Mouse (Mus musculus) kidney, postnatal 14 days (tissue): ENCODE measurements around the gene Bmp2k.
A peak's percentile ranks its signal among the peaks of the same experiment; 100 is the strongest.

ENCODE experiments used
- DNase-seq: peaks from one replicate; pipeline ENCODE4 v3.0.0; 2022; ENCODE audit warnings: mixed read lengths

Bmp2k gene

GRCm38 (mm10) chr5:96973714-96974113 is 23.8 kb upstream of the Bmp2k start:
- DNase-seq: no peak

- DNase-seq: no peak
Observed at GRCm38 (mm10) chr5:96974661-96975060, 22.8 kb upstream of the Bmp2k start.

GRCm38 (mm10) chr5:96975112-96975511 is 22.4 kb upstream of the Bmp2k start:
- DNase-seq: no peak

GRCm38 (mm10) chr5:96976150-96976549 is 21.3 kb upstream of the Bmp2k start:
- DNase-seq: no peak

- DNase-seq: no peak
Observed at GRCm38 (mm10) chr5:96979296-96980007, 18.0 kb upstream of the Bmp2k start.

GRCm38 (mm10) chr5:96980008-96980634 is 17.4 kb upstream of the Bmp2k start:
- DNase-seq: no peak

- no peak for DNase-seq
Observed at GRCm38 (mm10) chr5:96981987-96982386, 15.5 kb upstream of the Bmp2k start.

GRCm38 (mm10) chr5:96983142-96983541 is 14.3 kb upstream of the Bmp2k start:
- DNase-seq: peak; percentile 28

GRCm38 (mm10) chr5:96986850-96987249 is 10.6 kb upstream of the Bmp2k start:
- DNase-seq: no peak

- DNase-seq: no peak
Observed at GRCm38 (mm10) chr5:96988880-96989279, 8.6 kb upstream of the Bmp2k start.

- DNase-seq: no peak
Observed at GRCm38 (mm10) chr5:96991156-96991555, 6.3 kb upstream of the Bmp2k start.

- no peak for DNase-seq
Observed at GRCm38 (mm10) chr5:96992651-96993050, 4.8 kb upstream of the Bmp2k start.

- DNase-seq: no peak
Observed at GRCm38 (mm10) chr5:96993057-96993456, 4.4 kb upstream of the Bmp2k start.

GRCm38 (mm10) chr5:96995791-96996190 is 1.7 kb upstream of the Bmp2k start:
- DNase-seq: no peak

- DNase-seq: peak; percentile 22
Observed at GRCm38 (mm10) chr5:96996401-96997309, 834 bp upstream of the Bmp2k start.

GRCm38 (mm10) chr5:96997802-96998565 is 495 bp downstream of the Bmp2k start:
- no peak for DNase-seq

- DNase-seq: no peak
Observed at GRCm38 (mm10) chr5:96998566-96998907, 1.0 kb downstream of the Bmp2k start.

- DNase-seq: no peak
Observed at GRCm38 (mm10) chr5:96999601-97000000, 2.1 kb downstream of the Bmp2k start.

GRCm38 (mm10) chr5:97000524-97000923 is 3.0 kb downstream of the Bmp2k start:
- no peak for DNase-seq

GRCm38 (mm10) chr5:97001153-97001552 is 3.7 kb downstream of the Bmp2k start:
- no peak for DNase-seq

- no peak for DNase-seq
Observed at GRCm38 (mm10) chr5:97001571-97001970, 4.1 kb downstream of the Bmp2k start.

GRCm38 (mm10) chr5:97002336-97002735 is 4.8 kb downstream of the Bmp2k start:
- no peak for DNase-seq

GRCm38 (mm10) chr5:97002937-97003336 is 5.4 kb downstream of the Bmp2k start:
- DNase-seq: no peak
